Mouse (Mus musculus): ENCODE data around the gene Cplx3. TPM values are rescaled to one million over a fixed set of nuclear protein-coding genes. Genes with fewer than 3 reads are reported as not detected.

The Cplx3 gene
- not detected for polyA plus RNA-seq (2017; shearing (Covaris generic))

GRCm38 (mm10) chr9:57606139-57606851 is at the start of gene Cplx3:
Gene Cplx3 (minus strand): TSS chr9:57606281.

DNA sequence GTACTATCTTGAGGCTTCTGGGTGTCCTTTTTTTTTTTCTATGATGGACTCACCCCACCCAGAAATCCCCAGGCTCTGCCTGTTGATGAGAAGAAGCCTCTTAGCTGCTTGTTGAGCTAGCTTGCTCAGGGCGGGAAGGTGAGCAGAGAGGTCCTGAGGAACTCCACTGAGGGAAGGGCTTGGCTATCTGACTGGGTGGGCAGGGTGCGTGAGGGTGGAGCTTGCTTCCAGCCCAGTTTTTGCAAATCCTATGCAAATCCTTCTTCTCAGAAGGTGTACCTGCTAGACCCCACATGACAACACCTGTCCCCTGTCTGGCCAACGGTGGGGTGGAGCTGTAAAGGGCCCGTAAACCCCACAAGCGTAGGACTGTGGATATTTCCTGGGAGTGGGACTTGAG is 47.2 kb upstream of the Cplx3 start, which contains the start of gene Csk:
TSS of gene Csk (minus strand) at position 349 of the 400 bp plus-strand sequence.

GRCm38 (mm10) chr9:57620674-57621073 is 14.6 kb upstream of the Cplx3 start, which contains the start of gene Lman1l:
Gene Lman1l (minus strand): TSS chr9:57620774.

DNA sequence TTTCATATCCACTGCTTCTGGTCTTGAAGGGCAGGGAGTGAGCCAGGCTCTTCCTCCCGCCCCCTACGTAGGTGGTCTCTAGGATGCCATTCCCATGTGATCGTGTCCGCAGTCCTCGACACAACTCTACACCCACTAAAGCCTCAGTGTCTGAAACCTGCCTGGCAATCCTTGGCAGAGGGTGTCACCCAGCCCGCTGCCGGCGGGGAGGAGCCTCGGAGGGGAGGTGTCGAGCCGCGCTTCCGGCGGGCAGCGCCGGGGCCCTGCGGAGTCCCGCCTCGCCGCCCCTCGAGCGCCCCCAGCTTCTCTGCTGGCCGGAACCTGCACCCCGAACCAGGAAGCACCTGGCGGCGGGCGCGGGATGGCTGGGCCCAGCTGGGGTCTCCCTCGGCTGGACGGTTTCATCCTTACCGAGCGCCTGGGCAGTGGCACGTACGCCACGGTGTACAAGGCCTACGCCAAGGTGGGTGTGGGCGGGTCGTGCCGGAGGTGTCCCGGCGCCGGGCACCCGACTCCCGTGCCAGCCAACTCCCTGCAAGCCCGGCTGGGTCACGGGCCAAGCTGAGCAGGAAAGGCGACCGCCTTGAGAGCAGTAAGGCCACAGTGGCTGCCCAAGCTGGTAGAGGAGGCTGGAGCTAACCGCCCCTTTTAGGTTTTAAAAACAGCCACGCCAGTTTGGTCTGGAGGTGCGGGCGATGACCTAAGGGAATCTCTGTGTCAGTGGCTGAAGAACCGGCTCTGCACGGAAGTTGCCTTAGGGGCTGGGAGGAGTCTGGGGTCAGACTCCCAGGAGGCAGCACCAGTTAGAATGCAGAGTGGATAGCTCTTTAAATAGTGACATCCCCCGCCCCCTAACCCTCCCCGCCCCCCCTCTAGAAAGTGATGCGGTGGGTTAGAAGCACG is 16.6 kb downstream of the Cplx3 start, which contains the start of gene Ulk3:
TSS of gene Ulk3 (plus strand) at position 229 of the 903 bp plus-strand sequence.

DNA sequence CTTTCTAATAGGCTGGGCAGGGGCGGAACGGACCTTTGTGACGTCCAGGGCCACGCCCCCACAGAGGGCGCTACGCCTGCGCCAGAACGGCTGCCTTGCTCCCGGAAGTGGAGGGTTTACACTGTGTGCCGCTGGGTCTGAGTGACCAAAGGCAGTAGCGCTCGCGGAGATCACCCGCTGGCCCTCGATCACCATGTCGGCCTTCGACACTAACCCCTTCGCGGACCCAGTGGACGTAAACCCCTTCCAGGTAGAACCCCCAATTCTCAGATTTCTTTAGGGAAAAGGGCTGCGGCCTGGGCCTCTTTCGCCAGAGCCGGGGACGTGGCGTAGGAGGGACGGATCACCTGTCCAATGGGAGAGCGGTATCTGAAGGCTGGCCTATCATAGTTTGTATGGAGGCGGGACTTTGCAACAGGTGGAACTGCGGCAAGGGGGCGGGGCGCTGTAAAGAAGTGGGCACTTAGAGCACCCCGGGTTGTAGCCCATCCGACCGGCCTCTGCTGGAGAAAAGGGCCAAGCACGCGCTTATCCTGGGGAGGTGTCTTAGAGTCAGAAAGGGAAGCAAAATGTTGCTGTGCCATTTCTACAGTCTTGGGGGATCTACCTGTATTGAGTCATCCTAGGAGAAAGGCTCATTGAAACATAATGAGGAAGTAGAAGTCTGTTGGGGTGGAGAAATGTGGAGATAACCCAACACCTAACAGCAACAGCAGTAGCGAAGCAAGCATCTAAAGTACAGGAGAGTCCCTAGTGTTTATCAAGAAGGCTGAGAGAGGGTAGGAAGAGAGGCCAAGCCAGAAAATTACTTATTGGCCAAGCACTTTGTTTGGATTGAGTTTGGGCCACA is 45.0 kb downstream of the Cplx3 start, which contains the start of gene Scamp2:
TSS of gene Scamp2 (plus strand) at position 83 of the 850 bp plus-strand sequence.

GRCm38 (mm10) chr9:57552139-57552887 is 53.8 kb downstream of the Cplx3 start, which contains the start of gene Mpi:
Gene Mpi (minus strand): TSS chr9:57552763.

Other genes starting within 250 kb of the Cplx3 start
- 160 TPM for gene Ppcdc, start 166.2 kb downstream of the Cplx3 start, polyA plus RNA-seq (2017; shearing (Covaris generic))
- gene Scamp5, start 138.2 kb downstream of the Cplx3 start, polyA plus RNA-seq (2017; shearing (Covaris generic)) = 0.18 TPM
- gene Rpp25, start 102.3 kb downstream of the Cplx3 start, polyA plus RNA-seq (2017; shearing (Covaris generic)) = 0.34 TPM
- 325 TPM for gene Cox5a, start 85.0 kb downstream of the Cplx3 start, polyA plus RNA-seq (2017; shearing (Covaris generic))
- 22.4 TPM for gene Fam219b, start 68.8 kb downstream of the Cplx3 start, polyA plus RNA-seq (2017; shearing (Covaris generic))
- gene Mpi, start 53.5 kb downstream of the Cplx3 start, polyA plus RNA-seq (2017; shearing (Covaris generic)) = 15.2 TPM
- 97.7 TPM for gene Scamp2, start 45.3 kb downstream of the Cplx3 start, polyA plus RNA-seq (2017; shearing (Covaris generic))
- 97.1 TPM for gene Ulk3, start 16.8 kb downstream of the Cplx3 start, polyA plus RNA-seq (2017; shearing (Covaris generic))
- gene Lman1l, start 14.5 kb upstream of the Cplx3 start, polyA plus RNA-seq (2017; shearing (Covaris generic)) = 0.19 TPM
- 187 TPM for gene Csk, start 47.4 kb upstream of the Cplx3 start, polyA plus RNA-seq (2017; shearing (Covaris generic))
- not detected for gene Cyp1a2, start 77.4 kb upstream of the Cplx3 start, polyA plus RNA-seq (2017; shearing (Covaris generic))
- 0.11 TPM for gene Cyp1a1, start 81.6 kb upstream of the Cplx3 start, polyA plus RNA-seq (2017; shearing (Covaris generic))
- 41.3 TPM for gene Edc3, start 102.3 kb upstream of the Cplx3 start, polyA plus RNA-seq (2017; shearing (Covaris generic))
- gene Clk3, start 159.6 kb upstream of the Cplx3 start, polyA plus RNA-seq (2017; shearing (Covaris generic)) = 163 TPM
- 51.5 TPM for gene Arid3b, start 230.5 kb upstream of the Cplx3 start, polyA plus RNA-seq (2017; shearing (Covaris generic))

All from CD4-positive, CD25-positive, alpha-beta regulatory T cell (primary cell).